Mouse (Mus musculus): ENCODE measurements around the gene Ric1.

- TF ChIP-seq CTCF (IDR thresholded peaks at IDR 0.05; ENCODE audit: extremely low read depth, insufficient read depth, low read length), result no peak
- no peak for TF ChIP-seq POLR2A (IDR thresholded peaks at IDR 0.05; ENCODE audit: extremely low read depth, insufficient read depth, low read length)
These were observed 27.6 kb upstream of the Ric1 start for GRCm38 (mm10) chr19:29494454-29494853.
